Mouse (Mus musculus) bone marrow, adult 2 months (tissue): Measurements from ENCODE around the gene Acbd4.

ENCODE experiments used
- CTCF ChIP-seq: fragments of 200-500 bp; IDR thresholded peaks from 2 replicates; pipeline ENCODE4 v1.5.1; 2011; ENCODE audit warnings: low read length, control low read depth; ENCODE audit not compliant: control insufficient read depth, insufficient read depth
- POLR2A ChIP-seq: fragments of 200-500 bp; IDR thresholded peaks from 2 replicates; pipeline ENCODE4 v1.6.1; 2011; ENCODE audit warnings: low read depth, mild to moderate bottlenecking, control low read depth, low read length, borderline replicate concordance; ENCODE audit not compliant: control insufficient read depth

GRCm38 (mm10) chr11:103093306-103093705 is 8.2 kb upstream of the Acbd4 start:
- TF ChIP-seq POLR2A (no peak), CTCF (no peak)
